ENCODE assay signal across 8 mouse cellular contexts in the genomic region with DNA sequence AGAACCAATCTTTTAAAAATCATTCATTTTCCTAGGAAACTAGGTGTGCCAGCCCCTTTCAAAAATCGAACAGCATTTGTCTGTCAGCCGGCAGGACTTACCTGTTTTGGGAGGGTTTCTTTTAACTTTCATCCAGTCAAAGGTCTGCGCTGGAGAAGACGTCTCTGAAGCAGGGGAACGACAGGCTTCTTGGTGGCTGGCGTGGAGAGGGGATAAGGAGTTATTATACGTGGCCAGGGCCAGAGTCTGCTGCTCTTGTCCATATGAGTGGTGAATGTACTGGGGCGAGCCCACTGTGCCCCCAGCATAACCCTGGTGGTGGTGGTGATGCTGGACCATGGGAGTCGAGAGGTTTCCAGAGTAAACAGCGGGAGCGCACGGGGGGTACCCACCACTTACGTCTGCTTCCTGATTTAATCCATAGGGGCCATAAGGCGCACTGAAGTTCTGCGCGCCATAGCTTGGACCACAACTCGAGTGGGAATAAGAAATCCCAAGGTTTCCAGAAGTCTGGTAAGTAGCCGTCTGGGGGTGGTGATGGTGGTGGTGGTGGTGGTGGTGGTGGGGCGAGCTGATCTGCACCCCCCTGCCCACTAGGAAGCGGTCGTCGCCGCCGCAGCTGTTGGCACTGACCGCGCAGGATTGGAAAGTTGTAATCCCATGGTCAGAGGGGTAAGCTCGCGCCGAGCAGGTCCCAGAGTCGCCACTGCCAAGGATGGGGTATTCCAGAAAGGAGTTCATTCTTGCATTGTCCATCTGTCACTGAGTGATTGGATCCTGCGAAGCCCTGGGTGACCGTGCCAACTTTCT. TPM values are rescaled to one million over a fixed set of nuclear protein-coding genes. Genes with fewer than 3 reads are reported as not detected.
A peak's percentile ranks its signal among the peaks of the same experiment; 100 is the strongest.
DNase-seq lines count a peak whose midpoint lies in the region; ATAC-seq and TF ChIP-seq lines count a peak whose summit lies in the region.

No protein-coding gene starts in this region.

- intact Hi-C loops in left cerebral cortex, postnatal 36 days (cut with DNase I): loop anchor here (5.0 to 10.0 kb wide), 2 partner anchors 153 to 165 kb away; no protein-coding TSS in a partner anchor

- peak overlapping the region; percentile 72 for H3K4me3 ChIP-seq in kidney, postnatal 0 days (replicated peaks; ENCODE audit: low read depth, low read length)
- H3K4me3 ChIP-seq in embryonic facial prominence, embryonic 12.5 days: peak overlapping the region; percentile 56
- peak overlapping the region; percentile 74 for H3K4me3 ChIP-seq in intestine, postnatal 0 days (ENCODE audit: low read depth, low read length)
- H3K4me3 ChIP-seq in neural tube, embryonic 11.5 days (ENCODE audit: low read depth, low read length): peak overlapping the region; percentile 91

- TF ChIP-seq CTCF in kidney, postnatal 0 days (IDR thresholded peaks at IDR 0.05; ENCODE audit: low read depth): no peak
- TF ChIP-seq CTCF in intestine, postnatal 0 days (IDR thresholded peaks at IDR 0.05; ENCODE audit: low read depth): no peak

- peak overlapping the region; percentile 95 for H3K4me2 ChIP-seq in kidney, postnatal 0 days (ENCODE audit: low read length)
- peak overlapping the region; percentile 99 for H3K4me2 ChIP-seq in embryonic facial prominence, embryonic 12.5 days (replicated peaks)
- H3K4me2 ChIP-seq in intestine, postnatal 0 days (replicated peaks; ENCODE audit: low read depth): peak overlapping the region; percentile 99
- H3K4me2 ChIP-seq in neural tube, embryonic 11.5 days (ENCODE audit: low read depth): peak overlapping the region; percentile 78

- DNase-seq in kidney, postnatal 0 days (ENCODE audit: low spot score): no peak
- DNase-seq in kidney, adult 8-10 months: no peak
- peak; percentile 40 for DNase-seq in neural tube, embryonic 11.5 days (ENCODE audit: low spot score)
- DNase-seq in left cerebral cortex, postnatal 36 days (ENCODE audit: low spot score in 2 of 2): no peak
- no peak for DNase-seq in urinary bladder, adult 2 months (ENCODE audit: low spot score)

- H3K27ac ChIP-seq in kidney, postnatal 0 days: no peak overlapping the region
- no peak overlapping the region for H3K27ac ChIP-seq in embryonic facial prominence, embryonic 12.5 days
- no peak overlapping the region for H3K27ac ChIP-seq in intestine, postnatal 0 days (ENCODE audit: low read depth, low read length)
- H3K27ac ChIP-seq in neural tube, embryonic 11.5 days (ENCODE audit: low read depth, low read length): peak overlapping the region; percentile 99

- H3K9ac ChIP-seq in kidney, postnatal 0 days (ENCODE audit: low read depth, low read length): no peak overlapping the region
- no peak overlapping the region for H3K9ac ChIP-seq in embryonic facial prominence, embryonic 12.5 days
- no peak overlapping the region for H3K9ac ChIP-seq in intestine, postnatal 0 days (ENCODE audit: low read depth, low read length)
- peak overlapping the region; percentile 96 for H3K9ac ChIP-seq in neural tube, embryonic 11.5 days (ENCODE audit: low read length)

- peaks cover 24% of the 10 kb centered on the region for H3K4me1 ChIP-seq in kidney, postnatal 0 days (replicated peaks; ENCODE audit: insufficient read depth, low read length)
- 0 out of 2 replicates have a peak, but pooled peaks cover 4% of the 10 kb centered on the region for H3K4me1 ChIP-seq in embryonic facial prominence, embryonic 12.5 days
- H3K4me1 ChIP-seq in intestine, postnatal 0 days (replicated peaks; ENCODE audit: control insufficient read depth, insufficient read depth, low read length): no peaks in the 10 kb centered on the region
- peaks cover 48% of the 10 kb centered on the region for H3K4me1 ChIP-seq in neural tube, embryonic 11.5 days (ENCODE audit: control insufficient read depth, insufficient read depth, low read length)

- H3K36me3 ChIP-seq in kidney, postnatal 0 days (ENCODE audit: insufficient read depth, low read length): no peaks in the 10 kb centered on the region
- no peaks in the 10 kb centered on the region for H3K36me3 ChIP-seq in embryonic facial prominence, embryonic 12.5 days
- H3K36me3 ChIP-seq in intestine, postnatal 0 days (ENCODE audit: control insufficient read depth, insufficient read depth): no peaks in the 10 kb centered on the region
- H3K36me3 ChIP-seq in neural tube, embryonic 11.5 days (ENCODE audit: control insufficient read depth, insufficient read depth, low read length): no peaks in the 10 kb centered on the region

- no peaks in the 10 kb centered on the region for H3K9me3 ChIP-seq in kidney, postnatal 0 days (replicated peaks; ENCODE audit: low read length)
- no peaks in the 10 kb centered on the region for H3K9me3 ChIP-seq in embryonic facial prominence, embryonic 12.5 days
- no peaks in the 10 kb centered on the region for H3K9me3 ChIP-seq in intestine, postnatal 0 days (ENCODE audit: control insufficient read depth)
- no peaks in the 10 kb centered on the region for H3K9me3 ChIP-seq in neural tube, embryonic 11.5 days (ENCODE audit: control insufficient read depth, low read length)

- WGBS in kidney, postnatal 0 days: 2% methylated on average over 32 of the region's 32 CpGs
- WGBS in embryonic facial prominence, embryonic 12.5 days: under 1% methylated on average over 32 of the region's 32 CpGs
- WGBS in intestine, postnatal 0 days: 4% methylated on average over 32 of the region's 32 CpGs
- under 1% methylated on average over 32 of the region's 32 CpGs for WGBS in neural tube, embryonic 11.5 days

- peak; percentile 23; the same call in 1 of the 2 replicates for ATAC-seq in kidney, postnatal 0 days (replicated peaks; ENCODE audit: low FRiP score, low read depth)
- ATAC-seq in embryonic facial prominence, embryonic 12.5 days (ENCODE audit: insufficient number of reproducible peaks, insufficient read depth, low FRiP score, low TSS enrichment): peak; percentile 42; the same call in 1 of the 2 replicates
- peak; percentile 26; the same call in 1 of the 2 replicates for ATAC-seq in intestine, postnatal 0 days
- peak; percentile 66 for ATAC-seq in neural tube, embryonic 11.5 days (ENCODE audit: insufficient read depth, low FRiP score, low TSS enrichment)
- no peak for ATAC-seq in CD4-positive, CD25-positive, alpha-beta regulatory T cell, adult 4 months

- H3K27me3 ChIP-seq in kidney, postnatal 0 days (ENCODE audit: insufficient read depth, low read length): peaks cover 24% of the 10 kb centered on the region
- H3K27me3 ChIP-seq in embryonic facial prominence, embryonic 12.5 days: peaks cover 91% of the 10 kb centered on the region
- peaks cover 52% of the 10 kb centered on the region for H3K27me3 ChIP-seq in intestine, postnatal 0 days (replicated peaks; ENCODE audit: control insufficient read depth, insufficient read depth, low read length)
- no peaks in the 10 kb centered on the region for H3K27me3 ChIP-seq in neural tube, embryonic 11.5 days (ENCODE audit: control insufficient read depth, insufficient read depth, low read length)

RNA-seq across cellular contexts. Expression of gene Hoxa1, which starts 0.4 kb away (rescaled TPM):
- polyA plus RNA-seq in kidney, postnatal 0 days (2015; fragmentation: Nextera tagmentation; extraction: Ambion mirVana): 0.33 and 0.64 TPM in 2 replicates
- polyA plus RNA-seq in embryonic facial prominence, embryonic 12.5 days (2016; fragmentation: Nextera tagmentation; extraction: Ambion mirVana): 0.71 and 0.77 TPM in 2 replicates
- polyA plus RNA-seq in intestine, postnatal 0 days (2015; fragmentation: Nextera tagmentation; extraction: Ambion mirVana): 0.37 and 0.52 TPM in 2 replicates
- 8.0 and 9.3 TPM in 2 replicates for polyA plus RNA-seq in neural tube, embryonic 11.5 days (2014; fragmentation: Nextera tagmentation; extraction: Ambion mirVana)
- total RNA-seq in left cerebral cortex, postnatal 36 days (2021): not detected
- polyA plus RNA-seq in CD4-positive, CD25-positive, alpha-beta regulatory T cell, adult 4 months (2017; shearing (Covaris generic)): not detected
- 0.73 and 0.83 TPM in 2 replicates for polyA plus RNA-seq in urinary bladder, adult 2 months (2012; rRNA removed)

RNA-seq across cellular contexts. Expression of gene Hoxa2, which starts 7.0 kb away (rescaled TPM):
- polyA plus RNA-seq in kidney, postnatal 0 days (2015; fragmentation: Nextera tagmentation; extraction: Ambion mirVana): 2.3 and 2.4 TPM in 2 replicates
- 15.1 and 18.2 TPM in 2 replicates for polyA plus RNA-seq in embryonic facial prominence, embryonic 12.5 days (2016; fragmentation: Nextera tagmentation; extraction: Ambion mirVana)
- 3.3 TPM in 2 replicates for polyA plus RNA-seq in intestine, postnatal 0 days (2015; fragmentation: Nextera tagmentation; extraction: Ambion mirVana)
- 36.0 and 37.5 TPM in 2 replicates for polyA plus RNA-seq in neural tube, embryonic 11.5 days (2014; fragmentation: Nextera tagmentation; extraction: Ambion mirVana)
- not detected for total RNA-seq in left cerebral cortex, postnatal 36 days (2021)
- polyA plus RNA-seq in CD4-positive, CD25-positive, alpha-beta regulatory T cell, adult 4 months (2017; shearing (Covaris generic)): not detected
- 1.3 and 1.9 TPM in 2 replicates for polyA plus RNA-seq in urinary bladder, adult 2 months (2012; rRNA removed)

RNA-seq across cellular contexts. Expression of gene 5730596B20Rik, which starts 19.6 kb away (rescaled TPM):
- 1.3 TPM in 2 replicates for polyA plus RNA-seq in kidney, postnatal 0 days (2015; fragmentation: Nextera tagmentation; extraction: Ambion mirVana)
- polyA plus RNA-seq in embryonic facial prominence, embryonic 12.5 days (2016; fragmentation: Nextera tagmentation; extraction: Ambion mirVana): 0.17 and 0.35 TPM in 2 replicates
- polyA plus RNA-seq in intestine, postnatal 0 days (2015; fragmentation: Nextera tagmentation; extraction: Ambion mirVana): 0.61 and 0.97 TPM in 2 replicates
- 4.1 and 4.5 TPM in 2 replicates for polyA plus RNA-seq in neural tube, embryonic 11.5 days (2014; fragmentation: Nextera tagmentation; extraction: Ambion mirVana)
- not detected for total RNA-seq in left cerebral cortex, postnatal 36 days (2021)
- polyA plus RNA-seq in CD4-positive, CD25-positive, alpha-beta regulatory T cell, adult 4 months (2017; shearing (Covaris generic)): not detected
- 0.04 and 0.07 TPM in 2 replicates for polyA plus RNA-seq in urinary bladder, adult 2 months (2012; rRNA removed)

RNA-seq across cellular contexts. Expression of gene Hoxa4, which starts 33.9 kb away (rescaled TPM):
- 1.6 and 2.2 TPM in 2 replicates for polyA plus RNA-seq in kidney, postnatal 0 days (2015; fragmentation: Nextera tagmentation; extraction: Ambion mirVana)
- 0.14 TPM in 1 of 2 replicates, not detected in the other for polyA plus RNA-seq in embryonic facial prominence, embryonic 12.5 days (2016; fragmentation: Nextera tagmentation; extraction: Ambion mirVana)
- polyA plus RNA-seq in intestine, postnatal 0 days (2015; fragmentation: Nextera tagmentation; extraction: Ambion mirVana): 3.6 and 4.5 TPM in 2 replicates
- 10.2 and 11.7 TPM in 2 replicates for polyA plus RNA-seq in neural tube, embryonic 11.5 days (2014; fragmentation: Nextera tagmentation; extraction: Ambion mirVana)
- not detected for total RNA-seq in left cerebral cortex, postnatal 36 days (2021)
- not detected for polyA plus RNA-seq in CD4-positive, CD25-positive, alpha-beta regulatory T cell, adult 4 months (2017; shearing (Covaris generic))
- polyA plus RNA-seq in urinary bladder, adult 2 months (2012; rRNA removed): 0.61 and 0.62 TPM in 2 replicates

RNA-seq across cellular contexts. Expression of gene Hoxa5, which starts 46.7 kb away (rescaled TPM):
- 9.7 and 10.4 TPM in 2 replicates for polyA plus RNA-seq in kidney, postnatal 0 days (2015; fragmentation: Nextera tagmentation; extraction: Ambion mirVana)
- 0.33 and 0.34 TPM in 2 replicates for polyA plus RNA-seq in embryonic facial prominence, embryonic 12.5 days (2016; fragmentation: Nextera tagmentation; extraction: Ambion mirVana)
- polyA plus RNA-seq in intestine, postnatal 0 days (2015; fragmentation: Nextera tagmentation; extraction: Ambion mirVana): 14.8 and 15.3 TPM in 2 replicates
- polyA plus RNA-seq in neural tube, embryonic 11.5 days (2014; fragmentation: Nextera tagmentation; extraction: Ambion mirVana): 53.4 and 56.5 TPM in 2 replicates
- total RNA-seq in left cerebral cortex, postnatal 36 days (2021): not detected
- not detected for polyA plus RNA-seq in CD4-positive, CD25-positive, alpha-beta regulatory T cell, adult 4 months (2017; shearing (Covaris generic))
- 6.1 and 7.2 TPM in 2 replicates for polyA plus RNA-seq in urinary bladder, adult 2 months (2012; rRNA removed)
